Mouse (Mus musculus): ENCODE measurements at regions not wholly inside any gene's neighbourhood (a gene's known extent, or its start where the extent isn't known, plus 50 kb on each side); places are given as distances from the start of the nearest gene placed in this dataset.

GRCm38 (mm10) chr3:37968654-37969053 is 244.4 kb upstream of the Gm5148 start:
- DNase-seq (ENCODE audit: low read depth): no peak

- DNase-seq (ENCODE audit: low read depth): no peak
Measured at GRCm38 (mm10) chr3:37965221-37965620, 240.9 kb upstream of the Gm5148 start.

DNA sequence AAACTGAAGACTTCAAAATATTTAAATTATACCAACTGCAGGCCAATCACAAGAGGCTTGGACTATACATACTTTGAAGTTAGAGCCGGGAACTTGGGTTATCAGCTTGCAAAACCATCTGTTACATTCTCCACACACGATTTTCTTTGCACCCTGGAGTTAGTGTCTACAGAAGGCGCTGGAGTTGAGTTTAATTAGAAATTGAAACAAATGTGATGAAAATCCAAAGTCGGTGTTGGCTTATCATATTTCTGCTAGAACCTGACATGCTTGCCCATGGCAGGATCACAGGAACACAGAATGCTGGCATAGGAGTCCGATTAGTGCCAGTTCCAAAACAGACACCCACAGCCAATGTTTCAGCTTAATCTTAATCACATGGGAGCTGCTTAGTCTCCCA is 239.8 kb upstream of the Gm5148 start:
- no peak for DNase-seq (ENCODE audit: low read depth)

- DNase-seq (ENCODE audit: low read depth): no peak
Measured at GRCm38 (mm10) chr3:37962811-37963210, 238.5 kb upstream of the Gm5148 start.

DNA sequence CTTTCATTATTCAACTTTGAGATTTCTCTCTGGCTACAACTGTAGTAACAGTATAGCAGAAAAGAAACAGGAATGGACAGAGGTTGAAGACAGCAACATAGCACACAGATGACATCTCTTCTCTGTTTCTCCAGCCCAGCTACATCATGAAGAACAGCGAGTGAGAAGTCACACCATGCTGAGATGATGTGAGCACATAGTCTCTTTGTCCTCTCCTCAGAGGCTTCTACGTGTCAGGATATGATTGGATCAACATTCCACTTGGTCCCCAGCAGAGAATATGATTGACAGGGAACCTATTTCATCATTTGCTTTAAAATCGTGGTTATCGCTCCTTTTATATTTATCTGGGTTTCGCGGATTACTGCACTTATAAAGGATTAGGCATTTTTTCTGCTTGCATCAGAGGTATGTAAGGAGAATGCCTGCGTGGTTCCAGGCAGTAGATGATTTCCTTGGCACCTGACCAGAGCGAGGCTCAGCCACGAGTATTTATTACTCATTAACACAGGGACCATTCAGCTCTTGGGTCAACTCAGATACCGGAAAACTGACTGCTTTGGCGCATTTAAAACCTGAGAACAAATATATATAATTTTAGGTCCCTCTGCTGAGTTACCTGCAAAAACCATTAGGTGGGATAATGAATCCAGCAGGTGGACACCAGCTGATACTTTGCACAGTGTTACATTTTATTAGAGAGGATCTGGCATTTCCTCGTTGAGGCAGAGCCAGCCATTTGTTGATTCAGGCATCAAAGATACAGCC is 237.9 kb upstream of the Gm5148 start:
- DNase-seq (ENCODE audit: low read depth): no peak

GRCm38 (mm10) chr3:37958361-37958978 is 234.2 kb upstream of the Gm5148 start:
- no peak for DNase-seq (ENCODE audit: low read depth)

GRCm38 (mm10) chr3:37956543-37956942 is 232.3 kb upstream of the Gm5148 start:
- no peak for DNase-seq (ENCODE audit: low read depth)

DNA sequence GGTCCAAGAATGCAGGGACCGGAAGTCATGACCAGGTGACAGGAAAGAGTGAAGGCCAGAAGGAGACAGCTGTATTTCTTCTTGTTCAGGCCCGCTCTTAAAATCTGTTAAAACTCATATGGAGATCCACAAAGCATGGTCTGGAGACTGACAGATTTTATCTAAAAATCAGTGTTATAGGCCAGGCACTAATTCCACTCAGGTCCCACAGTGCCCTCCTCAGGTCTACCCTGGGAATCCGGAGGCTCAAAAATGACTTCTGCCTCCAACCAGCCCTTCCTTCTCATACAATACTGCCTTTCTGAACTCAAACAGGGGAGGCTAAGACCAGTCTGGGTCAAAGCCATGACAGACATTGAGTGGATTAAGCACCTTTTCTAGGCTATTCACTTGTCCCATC is 228.6 kb upstream of the Gm5148 start:
- DNase-seq (ENCODE audit: low read depth): peak; percentile 10

- no peak for DNase-seq (ENCODE audit: low read depth)
Measured at GRCm38 (mm10) chr3:37952251-37952650, 228.0 kb upstream of the Gm5148 start.

DNA sequence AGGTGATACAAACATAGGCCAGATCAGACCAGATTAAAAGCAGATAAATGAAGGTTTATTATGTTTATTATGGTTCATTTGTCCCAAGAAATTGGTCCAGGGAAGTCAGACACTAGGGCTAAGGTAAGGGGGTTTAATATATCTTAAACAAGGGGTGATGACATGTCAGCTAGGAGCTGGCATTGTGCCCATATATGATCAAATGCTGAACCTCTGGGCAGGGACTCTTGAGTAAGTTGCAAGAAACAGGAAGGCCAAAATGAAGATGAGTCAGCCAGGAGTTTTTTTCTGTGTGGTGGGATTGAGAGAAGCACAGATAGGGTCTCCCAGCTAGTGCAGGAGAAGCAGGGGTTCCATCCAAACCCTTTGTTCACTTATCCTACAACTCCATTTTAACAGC is 219.4 kb upstream of the Gm5148 start:
- no peak for DNase-seq (ENCODE audit: low read depth)

GRCm38 (mm10) chr3:37940016-37940415 is 215.7 kb upstream of the Gm5148 start:
- DNase-seq (ENCODE audit: low read depth): no peak

GRCm38 (mm10) chr3:37938870-37939269 is 214.6 kb upstream of the Gm5148 start:
- no peak for DNase-seq (ENCODE audit: low read depth)

DNA sequence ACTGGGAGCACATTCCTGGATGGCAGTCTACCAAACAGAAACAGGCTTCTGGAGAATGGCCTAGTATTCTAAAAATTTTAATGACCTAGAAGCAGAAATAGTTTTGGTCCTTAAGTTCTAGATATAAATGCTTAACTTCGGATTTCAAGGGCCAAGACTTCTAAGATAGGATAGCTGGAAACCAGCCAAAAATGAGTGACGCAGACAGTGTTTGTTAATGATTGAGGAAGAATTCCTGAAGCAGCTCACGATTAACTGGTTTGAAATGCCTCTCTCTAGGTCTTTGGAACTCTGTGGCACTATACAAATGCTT is 213.9 kb upstream of the Gm5148 start:
- DNase-seq (ENCODE audit: low read depth): no peak

GRCm38 (mm10) chr3:37937381-37938283 is 213.3 kb upstream of the Gm5148 start:
- DNase-seq (ENCODE audit: low read depth): no peak

GRCm38 (mm10) chr3:37936251-37936931 is 212.1 kb upstream of the Gm5148 start:
- no peak for DNase-seq (ENCODE audit: low read depth)

GRCm38 (mm10) chr3:37934905-37935708 is 210.8 kb upstream of the Gm5148 start:
- DNase-seq (ENCODE audit: low read depth): no peak

DNA sequence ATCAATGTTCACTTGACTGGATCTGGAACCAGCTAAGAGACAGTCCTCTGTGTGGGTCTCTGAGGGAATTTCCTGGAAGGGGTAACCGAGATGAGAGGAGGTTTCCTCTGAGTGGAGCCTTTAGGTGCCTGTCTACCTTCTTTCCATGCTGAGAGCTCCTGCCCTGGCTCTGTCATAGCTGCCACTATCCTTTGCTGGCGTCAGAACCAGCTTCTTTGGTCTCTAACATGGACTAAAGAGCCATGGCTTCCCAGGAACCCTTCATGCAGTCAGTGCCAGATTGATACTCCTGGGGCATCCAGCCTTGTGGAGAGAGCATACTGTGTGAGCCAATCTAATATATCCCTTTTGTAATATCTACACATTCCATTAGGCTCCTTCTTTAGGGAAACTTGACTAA is 209.9 kb upstream of the Gm5148 start:
- DNase-seq (ENCODE audit: low read depth): no peak

- no peak for DNase-seq (ENCODE audit: low read depth)
Measured at GRCm38 (mm10) chr3:37928731-37929130, 204.4 kb upstream of the Gm5148 start.

- DNase-seq (ENCODE audit: low read depth): no peak
Measured at GRCm38 (mm10) chr3:37919450-37920156, 195.3 kb upstream of the Gm5148 start.

DNA sequence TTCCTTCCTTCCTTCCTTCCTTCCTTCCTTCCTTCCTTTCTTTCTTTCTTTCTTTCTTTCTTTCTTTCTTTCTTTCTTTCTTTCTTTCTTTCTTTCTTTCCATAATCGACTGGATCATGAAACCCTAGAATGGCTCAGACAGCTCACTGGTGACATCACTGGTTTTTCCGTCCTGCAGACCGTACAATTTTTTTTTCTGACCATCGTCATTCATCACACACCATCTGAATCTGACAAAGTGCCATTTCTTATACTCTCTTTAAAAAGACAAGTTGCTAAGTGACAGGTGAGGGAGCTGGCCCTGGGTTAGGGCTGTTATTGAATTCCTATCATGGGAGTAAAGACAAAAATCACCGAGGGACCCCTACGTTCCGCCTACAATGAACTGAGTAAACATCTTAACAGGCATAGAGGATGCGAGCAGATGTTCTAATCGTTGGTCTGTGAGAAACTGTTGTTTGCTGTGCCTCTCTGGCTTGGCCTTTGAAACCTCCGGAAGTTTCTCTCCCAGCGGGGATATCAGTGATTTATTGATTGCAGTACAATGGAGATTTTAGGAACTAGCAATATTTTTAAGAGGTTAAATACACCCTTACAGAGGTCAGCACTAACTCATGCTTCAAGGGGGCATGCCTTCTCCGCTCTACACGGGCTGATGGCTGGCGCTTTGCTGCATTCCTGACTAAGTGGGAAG is 192.6 kb upstream of the Gm5148 start:
- no peak for DNase-seq (ENCODE audit: low read depth)

Measured in naive thymus-derived CD4-positive, alpha-beta T cell, adult 2 months (primary cell).